Mouse (Mus musculus): ENCODE measurements around the gene Luc7l. TPM values are rescaled to one million over a fixed set of nuclear protein-coding genes. Genes with fewer than 3 reads are reported as not detected.

Gene Luc7l
- total and polyA plus RNA-seq, 3 experiments, result 58.4 to 59.2 TPM; not detected in 1

GRCm38 (mm10) chr17:26212681-26213080 lies 40.0 kb upstream of the Luc7l start:
- TF ChIP-seq ZC3H11A (IDR thresholded peaks at IDR 0.05; ENCODE audit: low read depth, low read length) (no peak), ZMIZ1 (IDR thresholded peaks at IDR 0.05; ENCODE audit: low read depth, low read length) (no peak), ZKSCAN1 (IDR thresholded peaks at IDR 0.05; ENCODE audit: low read depth, low read length) (no peak), SMC3 (IDR thresholded peaks at IDR 0.05; ENCODE audit: low read depth, low read length) (no peak), HCFC1 (IDR thresholded peaks at IDR 0.05; ENCODE audit: low read depth, low read length) (no peak)
- Histone ChIP-seq H3K27ac (ENCODE audit: control insufficient read depth, low read depth, low read length) (no peak overlapping the region), H3K4me1 (ENCODE audit: control insufficient read depth in 1 of 2, insufficient read depth in 2 of 2, low read length in 2 of 2) (no peaks in the 10 kb centered on the region), H3K79me2 (ENCODE audit: control insufficient read depth, insufficient read depth, low read length, poor library complexity) (no peaks in the 10 kb centered on the region), H3K9me3 (replicated peaks; ENCODE audit: insufficient read depth, low read length) (no peaks in the 10 kb centered on the region), H3K9ac (ENCODE audit: control insufficient read depth, low read depth, low read length, poor library complexity, severe bottlenecking) (no peak overlapping the region), H3K4me3 (ENCODE audit: control insufficient read depth in 1 of 2, insufficient read depth in 1 of 2, low read depth in 2 of 2, low read length in 2 of 2) (no peak overlapping the region), H3K27me3 (ENCODE audit: control insufficient read depth in 1 of 2, insufficient read depth in 2 of 2, low read length in 2 of 2) (no peaks in the 10 kb centered on the region), H3K36me3 (ENCODE audit: control insufficient read depth in 1 of 2, insufficient read depth in 2 of 2, low read length in 2 of 2) (no peaks in the 10 kb centered on the region)
- no peak for DNase-seq (ENCODE audit: low read depth, low spot score)

DNA sequence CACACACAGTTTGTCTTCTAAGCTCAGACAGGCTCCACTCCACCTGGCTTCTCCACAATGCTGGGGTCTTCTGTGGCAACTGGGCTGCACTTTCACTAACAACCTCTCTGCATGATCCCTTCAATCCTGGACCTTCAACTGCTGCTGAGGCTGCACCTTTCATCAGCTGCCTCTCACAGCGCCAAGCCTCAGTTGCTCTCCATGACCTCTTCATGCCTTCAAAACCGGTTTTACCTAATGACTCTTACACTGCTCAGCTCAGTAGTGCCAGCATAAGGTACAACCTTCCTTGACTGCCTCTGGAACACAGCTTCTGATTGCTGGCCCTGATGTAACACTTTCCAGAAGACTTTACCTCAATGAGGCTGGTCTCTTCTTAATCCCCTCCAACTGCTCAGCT lies 31.2 kb upstream of the Luc7l start:
- TF ChIP-seq HCFC1 (IDR thresholded peaks at IDR 0.05; ENCODE audit: low read depth, low read length) (no peak), MYC (IDR thresholded peaks at IDR 0.05; ENCODE audit: low read depth, low read length) (no peak), ZMIZ1 (IDR thresholded peaks at IDR 0.05; ENCODE audit: low read depth, low read length) (no peak), MXI1 (IDR thresholded peaks at IDR 0.05; ENCODE audit: low read depth, low read length) (no peak), MAX (IDR thresholded peaks at IDR 0.05; ENCODE audit: low read length) (no peak), MAFK (IDR thresholded peaks at IDR 0.05; ENCODE audit: borderline replicate concordance, low read depth, low read length) (no peak), CHD2 (IDR thresholded peaks at IDR 0.05; ENCODE audit: low read length) (no peak), USF1 (IDR thresholded peaks at IDR 0.05; ENCODE audit: low read depth, low read length) (no peak), ZC3H11A (IDR thresholded peaks at IDR 0.05; ENCODE audit: low read depth, low read length) (no peak), GATA1 (IDR thresholded peaks at IDR 0.05; ENCODE audit: low read depth, low read length) (no peak), RCOR1 (IDR thresholded peaks at IDR 0.05; ENCODE audit: low read depth, low read length) (no peak), RAD21 (IDR thresholded peaks at IDR 0.05; ENCODE audit: low read depth, low read length) (no peak), TCF12 (IDR thresholded peaks at IDR 0.05; ENCODE audit: low read depth, low read length) (no peak), E2F4 (IDR thresholded peaks at IDR 0.05; ENCODE audit: borderline replicate concordance, low read depth, low read length) (no peak), TBP (IDR thresholded peaks at IDR 0.05; ENCODE audit: low read depth, low read length) (no peak), ETS1 (IDR thresholded peaks at IDR 0.05; ENCODE audit: low read depth, low read length) (no peak), NRF1 (IDR thresholded peaks at IDR 0.05; ENCODE audit: insufficient read depth, low read depth, low read length, poor library complexity, severe bottlenecking) (no peak), BHLHE40 (IDR thresholded peaks at IDR 0.05; ENCODE audit: borderline replicate concordance, low read depth, low read length) (no peak), MAZ (IDR thresholded peaks at IDR 0.05; ENCODE audit: low read depth, low read length) (no peak)
- no peak for DNase-seq (ENCODE audit: low read depth, low spot score)
- Histone ChIP-seq H3K4me3 (ENCODE audit: control insufficient read depth in 1 of 2, insufficient read depth in 1 of 2, low read depth in 2 of 2, low read length in 2 of 2) (no peak overlapping the region), H3K79me2 (ENCODE audit: control insufficient read depth, insufficient read depth, low read length, poor library complexity) (no peaks in the 10 kb centered on the region), H3K9me3 (replicated peaks; ENCODE audit: insufficient read depth, low read length) (no peaks in the 10 kb centered on the region), H3K36me3 (ENCODE audit: control insufficient read depth in 1 of 2, insufficient read depth in 2 of 2, low read length in 2 of 2) (no peaks in the 10 kb centered on the region), H3K27ac (ENCODE audit: control insufficient read depth, low read depth, low read length) (no peak overlapping the region), H3K4me1 (ENCODE audit: control insufficient read depth in 1 of 2, insufficient read depth in 2 of 2, low read length in 2 of 2) (no peaks in the 10 kb centered on the region), H3K27me3 (ENCODE audit: control insufficient read depth in 1 of 2, insufficient read depth in 2 of 2, low read length in 2 of 2) (peaks cover 6 to 9% of the 10 kb centered on the region in 2 experiments; a peak in 3 of 4 replicates), H3K9ac (ENCODE audit: control insufficient read depth, low read depth, low read length, poor library complexity, severe bottlenecking) (no peak overlapping the region)

Measured in MEL (cell line).